In genomic region chr5:125388358-125389092, GRCm38 (mm10) we compare ENCODE assay signal across 8 mouse cellular contexts. TPM values are rescaled to one million over a fixed set of nuclear protein-coding genes. Genes with fewer than 3 reads are reported as not detected.
DNase-seq lines count a peak whose midpoint lies in the region; ATAC-seq and TF ChIP-seq lines count a peak whose summit lies in the region.

No protein-coding gene starts in this region.

- peaks cover 11% of the 10 kb centered on the region; the same call in 1 of the 2 replicates for H3K4me1 ChIP-seq in cerebellum, adult 2 months (ENCODE audit: control insufficient read depth, insufficient read depth, low read length)
- H3K4me1 ChIP-seq in thymus, adult 2 months (replicated peaks; ENCODE audit: control insufficient read depth, insufficient read depth, low read length): peaks cover 16% of the 10 kb centered on the region
- H3K4me1 ChIP-seq in liver, embryonic 13.5 days (replicated peaks): peaks cover 48% of the 10 kb centered on the region

- WGBS in cerebellum, adult 2 months: 8% methylated on average over 13 of the region's 13 CpGs
- 8% methylated on average over 13 of the region's 13 CpGs for WGBS in thymus, adult 2 months
- WGBS in liver, embryonic 13.5 days (ENCODE audit: insufficient replicate concordance): 18% methylated on average over 13 of the region's 13 CpGs

- no peaks in the 10 kb centered on the region for H3K9me3 ChIP-seq in liver, embryonic 13.5 days (replicated peaks)

- no peak for ATAC-seq in cerebellum, adult (ENCODE audit: insufficient number of reproducible peaks, low FRiP score, low TSS enrichment)
- no peak for ATAC-seq in liver, embryonic 13.5 days (ENCODE audit: low read depth)
- no peak for ATAC-seq in megakaryocyte progenitor cell, adult 5-6 weeks (replicated peaks; ENCODE audit: poor library complexity)

- peak overlapping the region; percentile 100; the same call in 1 of the 2 replicates for H3K27ac ChIP-seq in cerebellum, adult 2 months (ENCODE audit: insufficient read depth, low read length)
- H3K27ac ChIP-seq in thymus, adult 2 months (ENCODE audit: control insufficient read depth, insufficient read depth, low read length): no peak overlapping the region; the same call in 1 of the 2 replicates
- peak overlapping the region; percentile 98 for H3K27ac ChIP-seq in liver, embryonic 13.5 days

- TF ChIP-seq CTCF in cerebellum, adult 2 months (IDR thresholded peaks at IDR 0.05; ENCODE audit: borderline replicate concordance, insufficient read depth, low read depth, low read length): no peak
- TF ChIP-seq CTCF in thymus, adult 2 months (IDR thresholded peaks at IDR 0.05; ENCODE audit: borderline replicate concordance, control insufficient read depth, extremely low read depth, insufficient read depth, low read length, poor library complexity): no peak

- H3K9ac ChIP-seq in liver, embryonic 13.5 days: peak overlapping the region; percentile 100

- no peaks in the 10 kb centered on the region for H3K27me3 ChIP-seq in cerebellum, adult 2 months (ENCODE audit: control insufficient read depth, insufficient read depth, low read length)
- H3K27me3 ChIP-seq in thymus, adult 2 months (ENCODE audit: control insufficient read depth, insufficient read depth, low read length): no peaks in the 10 kb centered on the region
- H3K27me3 ChIP-seq in liver, embryonic 13.5 days: no peaks in the 10 kb centered on the region

- peaks cover 20% of the 10 kb centered on the region for H3K36me3 ChIP-seq in thymus, adult 2 months (ENCODE audit: control insufficient read depth, insufficient read depth, low read length)
- H3K36me3 ChIP-seq in liver, embryonic 13.5 days: peaks cover 38% of the 10 kb centered on the region

- H3K4me2 ChIP-seq in liver, embryonic 13.5 days: peak overlapping the region; percentile 76

- no peak for TF ChIP-seq POLR2A in cerebellum, adult 2 months (IDR thresholded peaks at IDR 0.05; ENCODE audit: borderline replicate concordance, insufficient read depth, low read length)
- no peak for TF ChIP-seq POLR2A in thymus, adult 2 months (IDR thresholded peaks at IDR 0.05; ENCODE audit: control insufficient read depth, extremely low read depth, insufficient read depth, low read length, poor library complexity)

- DNase-seq in cerebellum, adult 2 months: no peak
- DNase-seq in thymus, adult 2 months: no peak
- no peak for DNase-seq in thymus, adult 18-20 months
- DNase-seq in liver, embryonic 13.5 days: no peak
- no peak for DNase-seq in retina, embryonic 14.5 days (ENCODE audit: low spot score)
- DNase-seq in thymus, postnatal 36 days: no peak

- H3K4me3 ChIP-seq in cerebellum, adult 2 months (replicated peaks; ENCODE audit: insufficient read depth, low read depth, low read length): peak overlapping the region; percentile 86
- peak overlapping the region; percentile 95 for H3K4me3 ChIP-seq in thymus, adult 2 months (ENCODE audit: control insufficient read depth, insufficient read depth, low read length)
- peak overlapping the region; percentile 100 for H3K4me3 ChIP-seq in liver, embryonic 13.5 days (replicated peaks)

RNA-seq across cellular contexts. Expression of gene Gm10382, which starts 0.6 kb away (rescaled TPM):
- polyA plus RNA-seq in cerebellum, adult 2 months (2012; rRNA removed): 0.28 and 0.41 TPM in 2 replicates
- polyA plus RNA-seq in thymus, adult 2 months (2012; rRNA removed): 0.18 TPM in 1 of 2 replicates, not detected in the other
- 0.10 and 0.21 TPM in 2 replicates for polyA plus RNA-seq in liver, embryonic 13.5 days (2015; fragmentation: Nextera tagmentation; extraction: Ambion mirVana)
- not detected in 2 replicates for total RNA-seq in megakaryocyte progenitor cell, adult 5-6 weeks (2015)
- 0.91 and 1.3 TPM in 2 replicates for total RNA-seq in megakaryocyte progenitor cell, adult 5-6 weeks (2017)

RNA-seq across cellular contexts. Expression of gene Ubc, which starts 1.5 kb away (rescaled TPM):
- 1,009 and 1,093 TPM in 2 replicates for polyA plus RNA-seq in cerebellum, adult 2 months (2012; rRNA removed)
- 585 and 598 TPM in 2 replicates for polyA plus RNA-seq in thymus, adult 2 months (2012; rRNA removed)
- polyA plus RNA-seq in liver, embryonic 13.5 days (2015; fragmentation: Nextera tagmentation; extraction: Ambion mirVana): 517 and 564 TPM in 2 replicates
- 172 and 201 TPM in 2 replicates for total RNA-seq in megakaryocyte progenitor cell, adult 5-6 weeks (2015)
- 204 and 293 TPM in 2 replicates for total RNA-seq in megakaryocyte progenitor cell, adult 5-6 weeks (2017)

RNA-seq across cellular contexts. Expression of gene Dhx37, which starts 45.4 kb away (rescaled TPM):
- 19.6 and 21.4 TPM in 2 replicates for polyA plus RNA-seq in cerebellum, adult 2 months (2012; rRNA removed)
- 31.7 and 32.4 TPM in 2 replicates for polyA plus RNA-seq in thymus, adult 2 months (2012; rRNA removed)
- 5.8 and 6.2 TPM in 2 replicates for polyA plus RNA-seq in liver, embryonic 13.5 days (2015; fragmentation: Nextera tagmentation; extraction: Ambion mirVana)
- total RNA-seq in megakaryocyte progenitor cell, adult 5-6 weeks (2015): 18.9 and 20.0 TPM in 2 replicates
- total RNA-seq in megakaryocyte progenitor cell, adult 5-6 weeks (2017): 47.9 and 56.5 TPM in 2 replicates

RNA-seq across cellular contexts. Expression of gene Scarb1, which starts 47.6 kb away (rescaled TPM):
- 16.8 and 19.9 TPM in 2 replicates for polyA plus RNA-seq in cerebellum, adult 2 months (2012; rRNA removed)
- 75.3 and 80.7 TPM in 2 replicates for polyA plus RNA-seq in thymus, adult 2 months (2012; rRNA removed)
- polyA plus RNA-seq in liver, embryonic 13.5 days (2015; fragmentation: Nextera tagmentation; extraction: Ambion mirVana): 66.1 and 76.3 TPM in 2 replicates
- total RNA-seq in megakaryocyte progenitor cell, adult 5-6 weeks (2015): 58.9 and 60.4 TPM in 2 replicates
- 52.3 and 59.6 TPM in 2 replicates for total RNA-seq in megakaryocyte progenitor cell, adult 5-6 weeks (2017)

RNA-seq across cellular contexts. Expression of gene Bri3bp, which starts 52.8 kb away (rescaled TPM):
- 37.1 and 39.1 TPM in 2 replicates for polyA plus RNA-seq in cerebellum, adult 2 months (2012; rRNA removed)
- polyA plus RNA-seq in thymus, adult 2 months (2012; rRNA removed): 22.7 and 26.4 TPM in 2 replicates
- 30.7 and 31.8 TPM in 2 replicates for polyA plus RNA-seq in liver, embryonic 13.5 days (2015; fragmentation: Nextera tagmentation; extraction: Ambion mirVana)
- 53.2 and 60.7 TPM in 2 replicates for total RNA-seq in megakaryocyte progenitor cell, adult 5-6 weeks (2015)
- total RNA-seq in megakaryocyte progenitor cell, adult 5-6 weeks (2017): 27.7 and 31.0 TPM in 2 replicates
